9 mouse cellular contexts compared by ENCODE assay signal in genomic region chr17:45386986-45387385, GRCm38 (mm10).
"Had no signal": no experiment of that assay in that cellular context is flagged by ENCODE, and none has a peak within 500 bp of the region (broad histone marks: within the 10 kb centered on the region; RNA-seq: fewer than 3 reads in every experiment).

No protein-coding gene starts in this region.

- H3K4me3 ChIP-seq: intestine, embryonic 15.5 days had no signal

- H3K9me3 ChIP-seq: intestine, embryonic 15.5 days had no signal

- DNase-seq: liver, postnatal 0 days; lung, embryonic 14.5 days; midbrain, embryonic 14.5 days; right cerebral cortex, postnatal 4 days; thymus, adult 2 months; thymus, postnatal 14 days; thymus, postnatal 4 days had no signal

- H3K27me3 ChIP-seq: intestine, embryonic 15.5 days had no signal

- ATAC-seq: intestine, embryonic 15.5 days; liver, postnatal 0 days; lung, postnatal 0 days had no signal

- H3K4me1 ChIP-seq: intestine, embryonic 15.5 days had no signal
